Mouse (Mus musculus): ENCODE measurements around the gene Olfr248. TPM values are rescaled to one million over a fixed set of nuclear protein-coding genes. Genes with fewer than 3 reads are reported as not detected.
"Not testable (repeated sequence)": the region's sequence is repeated elsewhere in the genome, so short reads cannot be mapped to it uniquely, and the experiment has no call there.

Olfr248 gene
- total RNA-seq (2022) = not detected

DNA sequence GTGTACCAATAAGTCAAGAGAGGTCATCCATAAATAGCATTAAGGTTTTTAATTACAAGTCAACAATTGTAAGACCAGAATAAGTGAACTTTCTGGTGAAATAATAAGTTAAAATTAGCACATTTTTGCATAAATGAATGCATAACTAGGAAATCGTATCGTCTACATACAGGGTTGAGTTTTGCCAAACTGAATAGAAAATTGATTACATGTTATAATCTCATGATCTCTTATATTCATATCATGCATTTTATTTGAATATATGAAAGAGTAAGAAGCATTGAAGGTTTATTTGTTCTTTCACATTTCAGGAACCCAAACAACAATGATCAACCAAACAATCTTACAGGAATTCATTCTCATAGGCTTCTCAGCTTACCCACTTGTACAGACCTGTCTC, at the start of gene Olfr248:
TSS of gene Olfr248 (plus strand) at position 301 of the 400 bp plus-strand sequence.
- no peak for DNase-seq (ENCODE audit: low spot score in 2 of 2)

DNA sequence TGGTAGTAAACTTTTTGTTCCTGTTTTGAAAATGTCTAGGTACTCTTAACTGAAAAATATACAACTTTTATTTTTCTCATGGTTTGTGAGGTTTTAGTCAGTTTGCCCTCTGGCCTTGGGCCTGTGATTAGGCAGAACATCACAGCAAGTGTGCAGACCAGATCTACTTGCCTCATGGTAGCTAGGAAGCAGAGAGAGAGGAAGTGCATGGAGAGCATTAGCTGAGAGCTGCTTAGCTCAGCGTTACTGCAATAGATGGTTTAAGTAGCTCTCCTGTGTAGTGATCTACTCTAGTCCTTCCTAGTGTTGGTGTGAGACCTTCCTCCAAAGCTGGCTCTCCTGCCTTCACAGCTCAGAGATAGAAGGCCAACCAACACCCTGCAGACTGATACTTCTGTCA, 37.2 kb upstream of the Olfr248 start:
- DNase-seq (ENCODE audit: low spot score in 2 of 2) = not testable (repeated sequence)

DNA sequence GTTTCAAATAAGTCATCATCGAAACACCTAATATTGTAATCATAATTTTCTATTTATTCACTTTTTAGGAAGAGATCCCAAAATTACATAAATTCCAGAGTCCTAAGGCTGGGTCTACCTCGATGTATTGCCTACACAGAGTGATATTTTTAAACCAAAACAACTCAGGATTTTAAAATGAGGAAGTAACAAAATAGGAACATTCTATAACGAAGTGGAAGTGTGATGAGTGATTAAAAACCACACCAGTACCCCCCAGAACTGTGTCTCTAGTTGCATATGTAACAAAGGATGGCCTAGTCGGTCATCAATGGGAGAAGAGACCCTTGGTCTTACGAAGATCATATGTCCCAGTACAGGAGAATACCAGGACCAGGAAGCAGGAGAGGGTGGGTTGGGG, 36.2 kb upstream of the Olfr248 start:
- no peak for DNase-seq (ENCODE audit: low spot score in 2 of 2)

DNA sequence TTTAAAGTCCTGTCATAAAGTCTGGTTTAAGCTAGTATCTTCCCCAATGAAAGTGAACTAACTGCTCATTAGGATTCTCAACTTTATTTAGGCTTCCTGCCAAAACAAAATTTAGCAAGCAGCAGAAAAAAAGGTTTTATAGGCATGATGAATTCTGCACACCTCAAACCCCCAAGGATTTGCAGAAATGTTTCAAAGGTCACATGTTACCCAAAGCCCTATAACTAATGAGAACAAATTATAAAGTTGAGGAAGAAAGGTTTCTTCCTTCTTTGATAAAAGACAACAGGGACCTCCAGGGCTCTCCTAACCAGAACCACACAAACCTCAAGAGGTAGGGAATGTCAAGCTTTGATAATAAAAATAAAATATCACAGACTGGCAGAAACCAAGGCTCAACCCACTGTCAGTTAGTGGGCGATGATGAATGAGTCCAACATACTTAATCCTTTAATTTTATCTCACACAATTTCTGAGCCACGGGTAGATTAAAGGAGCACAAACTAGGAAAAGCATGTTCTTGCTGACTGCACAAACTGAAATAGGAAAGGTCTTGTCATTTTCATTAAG, 25.9 kb upstream of the Olfr248 start, which contains the start of gene Olfr417:
TSS of gene Olfr417 (plus strand) at position 241 of the 570 bp plus-strand sequence.
- DNase-seq (ENCODE audit: low spot score in 2 of 2) = no peak

DNA sequence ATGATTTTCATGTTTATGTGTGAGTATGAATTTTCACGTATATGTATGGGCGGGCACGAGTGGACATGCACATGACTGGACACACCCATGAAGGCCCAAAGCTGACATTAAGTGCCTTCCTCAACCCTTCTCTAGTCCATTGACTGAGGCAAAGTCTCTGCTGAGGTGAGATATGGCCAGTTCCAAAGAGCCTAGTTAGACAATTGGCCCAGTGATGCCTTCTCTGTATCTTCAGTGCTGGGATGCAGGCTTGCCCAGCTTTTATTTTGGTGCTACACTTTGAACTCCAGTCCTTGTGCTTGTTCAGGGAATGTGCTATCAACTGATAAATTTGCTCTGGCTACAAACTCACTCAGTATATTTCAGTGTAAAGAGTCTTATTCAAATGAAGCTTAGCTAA, 17.0 kb upstream of the Olfr248 start:
- DNase-seq (ENCODE audit: low spot score in 2 of 2) = no peak

DNA sequence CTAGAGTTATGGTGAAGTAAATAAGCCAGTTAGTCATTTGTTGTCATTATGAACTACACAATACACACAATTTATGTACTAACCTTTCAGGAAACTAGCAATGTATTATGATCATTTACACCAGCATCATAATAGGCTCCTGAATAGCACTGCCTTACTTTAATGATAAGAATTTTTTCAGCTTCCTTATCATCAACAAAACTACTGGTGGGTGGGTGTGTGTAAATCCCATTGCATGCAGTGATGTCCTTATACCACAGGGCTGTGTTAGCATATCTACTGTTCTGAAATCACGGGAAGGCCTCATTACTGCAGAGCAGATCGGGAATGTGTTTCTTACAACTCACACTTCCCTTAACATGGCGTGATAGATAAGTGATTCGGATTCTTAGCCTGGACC, 32.1 kb downstream of the Olfr248 start:
- DNase-seq (ENCODE audit: low spot score in 2 of 2) = no peak

DNA sequence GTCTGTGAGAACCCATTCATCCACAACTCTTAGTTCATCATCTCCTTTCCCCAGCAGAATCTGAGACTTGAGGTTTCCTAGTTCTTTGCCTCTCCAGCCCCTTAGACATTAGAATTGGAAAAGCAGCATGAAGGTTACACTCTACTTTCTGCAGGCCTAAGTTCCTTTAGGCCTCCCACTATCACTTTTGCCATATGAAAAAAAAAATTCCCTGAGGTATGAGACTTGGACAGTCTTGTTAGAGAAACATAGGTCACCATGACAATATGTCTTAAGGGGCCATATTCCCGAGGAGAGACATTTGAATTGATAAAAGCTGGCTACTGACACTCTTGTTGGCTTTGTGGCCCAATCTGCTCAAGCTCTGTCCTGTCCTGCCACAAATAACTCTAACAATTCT, 32.9 kb downstream of the Olfr248 start, which contains the start of gene Olfr414:
TSS of gene Olfr414 (plus strand) at position 301 of the 400 bp plus-strand sequence.
- DNase-seq (ENCODE audit: low spot score in 2 of 2) = no peak

DNA sequence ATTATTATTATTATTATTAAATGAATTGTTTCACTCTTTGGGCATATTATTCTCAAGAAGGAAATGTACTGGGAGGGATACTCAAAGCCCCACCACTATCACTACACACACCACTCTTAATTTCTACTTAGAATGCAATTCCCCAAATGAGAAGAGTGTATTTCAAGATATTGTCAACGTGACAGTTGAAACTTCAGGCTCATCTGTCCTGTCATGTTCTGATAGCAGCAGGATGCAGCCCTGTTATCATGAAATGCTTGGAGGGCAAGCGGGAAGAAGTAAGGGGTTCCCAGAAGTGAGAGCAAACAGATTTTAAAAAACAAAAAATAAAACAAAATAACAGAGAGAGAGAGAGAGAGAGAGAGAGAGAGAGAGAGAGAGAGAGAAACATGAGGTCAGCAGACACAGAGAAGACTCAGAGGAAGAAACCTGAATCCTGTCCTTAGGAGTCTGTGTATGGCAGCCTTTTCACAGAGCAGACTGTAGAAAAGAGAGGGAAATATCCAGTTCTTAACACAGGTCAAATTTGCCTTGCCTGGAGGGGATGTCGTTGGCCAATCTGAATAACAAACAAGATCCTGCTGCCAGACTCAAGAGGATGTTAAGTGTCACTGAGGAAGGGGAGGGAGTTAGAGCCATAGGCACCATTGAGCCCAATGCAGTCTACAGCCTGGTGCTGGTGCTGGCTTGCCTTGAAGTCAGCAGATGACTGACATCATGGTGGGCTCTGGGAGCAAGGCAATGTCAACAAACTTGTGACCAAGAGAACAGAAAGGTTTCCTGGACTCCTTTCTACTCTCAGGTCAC, 35.5 kb downstream of the Olfr248 start:
- no peak for DNase-seq (ENCODE audit: low spot score in 2 of 2)

DNA sequence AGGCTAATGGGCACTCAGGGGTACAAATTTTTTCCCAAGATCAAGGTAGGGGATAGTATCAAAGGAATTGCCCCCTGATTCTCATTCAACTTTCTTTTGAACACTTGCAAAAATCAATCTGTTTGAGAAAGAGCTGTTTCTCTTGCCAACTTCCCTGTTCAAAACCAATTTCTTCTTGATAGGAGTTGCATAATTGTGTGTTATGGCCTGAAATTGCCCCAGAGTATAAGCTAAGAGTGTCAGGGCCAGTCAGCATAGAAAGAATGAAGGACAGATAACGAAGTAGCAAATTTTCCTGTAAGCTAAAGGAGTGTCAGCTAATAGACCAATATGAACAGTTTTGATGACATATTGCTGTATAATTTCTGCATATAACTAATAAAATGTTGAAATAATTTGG, 36.6 kb downstream of the Olfr248 start:
- no peak for DNase-seq (ENCODE audit: low spot score in 2 of 2)

DNA sequence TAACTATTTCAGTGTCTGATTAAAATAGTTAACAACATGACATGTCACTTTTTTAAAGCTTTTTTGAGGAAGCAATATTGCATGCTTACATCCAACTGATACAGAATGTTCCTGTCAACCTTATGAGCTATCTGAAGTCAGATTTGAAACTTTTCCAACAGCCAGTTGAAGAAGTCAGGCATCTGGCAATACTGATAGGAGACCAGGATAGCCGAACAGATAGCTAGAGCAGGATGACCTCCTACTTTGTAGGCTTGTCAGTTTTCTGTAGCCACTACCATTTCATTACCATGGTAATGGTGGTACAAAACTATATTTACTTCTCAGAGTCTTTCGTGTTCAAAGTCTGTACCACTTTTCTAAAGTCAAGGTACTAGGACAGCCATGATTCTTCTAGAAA, 37.6 kb downstream of the Olfr248 start:
- no peak for DNase-seq (ENCODE audit: low spot score in 2 of 2)

DNA sequence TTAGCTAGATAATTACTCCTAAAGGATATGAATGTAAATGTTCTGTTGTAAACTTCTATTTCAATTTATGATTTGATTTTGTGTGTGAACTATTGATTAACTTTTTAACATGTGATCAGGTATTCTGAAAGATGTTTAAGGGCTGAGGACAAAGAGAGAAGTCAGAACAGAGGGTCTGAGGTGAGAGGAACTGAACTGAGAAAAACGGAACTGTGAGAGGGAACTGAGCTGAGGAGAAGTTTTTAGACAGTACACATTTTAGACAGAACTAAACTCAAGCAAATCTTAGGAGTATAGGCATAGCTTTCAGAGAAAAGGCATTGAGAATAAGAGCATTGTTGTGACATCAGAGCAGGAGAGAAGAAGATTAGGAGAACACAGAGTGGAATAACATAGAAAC, 43.3 kb downstream of the Olfr248 start:
- no peak for DNase-seq (ENCODE audit: low spot score in 2 of 2)

Other genes with a start within 250 kb of the Olfr248 start
- not detected for gene Olfr420, start 235.4 kb upstream of the Olfr248 start, total RNA-seq (2022)
- gene Spta1, start 218.3 kb upstream of the Olfr248 start, total RNA-seq (2022) = under 1 TPM in 3 of 4 experiments, not detected in 1; 0.04 to 0.11 (median 0.07) TPM
- not detected for gene Olfr419, start 139.0 kb upstream of the Olfr248 start, total RNA-seq (2022)
- gene Mptx1, start 60.5 kb upstream of the Olfr248 start, total RNA-seq (2022) = not detected
- not detected for gene Olfr417, start 25.9 kb upstream of the Olfr248 start, total RNA-seq (2022)
- gene Olfr414, start 33.0 kb downstream of the Olfr248 start, total RNA-seq (2022) = not detected
- not detected for gene Olfr220, start 51.0 kb downstream of the Olfr248 start, total RNA-seq (2022)
- gene Fmn2, start 110.8 kb downstream of the Olfr248 start, total RNA-seq (2022) = 10 to 100 TPM; 61.3 to 99.4 (median 76.7) TPM

Measured in layer of hippocampus, adult 8-10 months (tissue).